In genomic region chr15:59194421-59194820, GRCm38 (mm10) we compare ENCODE assay signal across 9 mouse cellular contexts.
DNase-seq lines count a peak whose midpoint lies in the region; ATAC-seq and TF ChIP-seq lines count a peak whose summit lies in the region.
"Had no signal": no experiment of that assay in that cellular context is flagged by ENCODE, and none has a peak within 500 bp of the region (broad histone marks: within the 10 kb centered on the region; RNA-seq: fewer than 3 reads in every experiment).

No protein-coding gene starts in this region.

- no peak overlapping the region for H3K9ac ChIP-seq in forebrain, postnatal 0 days
- no peak overlapping the region for H3K9ac ChIP-seq in forebrain, embryonic 12.5 days
- H3K9ac ChIP-seq in lung, postnatal 0 days (replicated peaks; ENCODE audit: low read depth) = no peak overlapping the region
- H3K9ac ChIP-seq: liver, embryonic 14.5 days had no signal

- H3K4me1 ChIP-seq in forebrain, postnatal 0 days (ENCODE audit: insufficient read depth) = peaks cover 11% of the 10 kb centered on the region
- H3K4me1 ChIP-seq in forebrain, embryonic 12.5 days = peaks cover 23% of the 10 kb centered on the region
- peaks cover 17% of the 10 kb centered on the region; the same call in 1 of the 2 replicates for H3K4me1 ChIP-seq in lung, postnatal 0 days (ENCODE audit: insufficient read depth, low read depth, low read length)

- whole genome bisulfite sequencing in forebrain, postnatal 0 days = 36% methylated on average over 10 of the region's 10 CpGs
- WGBS in forebrain, embryonic 12.5 days = 63% methylated on average over 10 of the region's 10 CpGs
- 27% methylated on average over 10 of the region's 10 CpGs for WGBS in lung, postnatal 0 days

- no peaks in the 10 kb centered on the region for H3K9me3 ChIP-seq in forebrain, postnatal 0 days (ENCODE audit: low read length)
- H3K9me3 ChIP-seq in forebrain, embryonic 12.5 days = no peaks in the 10 kb centered on the region
- H3K9me3 ChIP-seq in lung, postnatal 0 days (ENCODE audit: low read length) = no peaks in the 10 kb centered on the region

- H3K27ac ChIP-seq in forebrain, postnatal 0 days (ENCODE audit: low read depth, low read length) = no peak overlapping the region
- no peak overlapping the region for H3K27ac ChIP-seq in forebrain, embryonic 12.5 days
- no peak overlapping the region for H3K27ac ChIP-seq in lung, postnatal 0 days (ENCODE audit: low read length)
- H3K27ac ChIP-seq: liver, embryonic 14.5 days had no signal

- H3K4me3 ChIP-seq in forebrain, postnatal 0 days (ENCODE audit: low read depth, low read length) = no peak overlapping the region
- H3K4me3 ChIP-seq in forebrain, embryonic 12.5 days (replicated peaks) = no peak overlapping the region
- no peak overlapping the region for H3K4me3 ChIP-seq in lung, postnatal 0 days (ENCODE audit: low read depth, low read length)

- no peak for DNase-seq in forebrain, postnatal 0 days
- DNase-seq in cerebellum, adult 11 months = peak; percentile 96
- peak; percentile 84 for DNase-seq in gastrocnemius, postnatal 14 days
- DNase-seq in kidney, adult 18-20 months = peak; percentile 70
- DNase-seq in lung, postnatal 0 days (ENCODE audit: low spot score) = peak; percentile 28
- DNase-seq in urinary bladder, adult 2 months (ENCODE audit: low spot score) = no peak

- TF ChIP-seq EP300 in lung, postnatal 0 days (IDR thresholded peaks at IDR 0.05) = no peak

- no peaks in the 10 kb centered on the region for H3K36me3 ChIP-seq in forebrain, postnatal 0 days (ENCODE audit: insufficient read depth)
- H3K36me3 ChIP-seq in forebrain, embryonic 12.5 days (replicated peaks) = no peaks in the 10 kb centered on the region
- H3K36me3 ChIP-seq in lung, postnatal 0 days (ENCODE audit: insufficient read depth, low read length) = no peaks in the 10 kb centered on the region

- peak; percentile 36; the same call in 1 of the 2 replicates for ATAC-seq in forebrain, postnatal 0 days
- ATAC-seq in forebrain, embryonic 12.5 days (ENCODE audit: low FRiP score) = no peak
- ATAC-seq in lung, postnatal 0 days = no peak; the same call in 1 of the 2 replicates
- no peak for ATAC-seq in CD4-positive, CD25-positive, alpha-beta regulatory T cell, adult 4 months

- intact Hi-C loops in gastrocnemius, postnatal 14 days (cut with DNase I; ENCODE audit: low total_unique reads) = no loop called here

- no peak overlapping the region for H3K4me2 ChIP-seq in forebrain, postnatal 0 days (ENCODE audit: low read depth)
- H3K4me2 ChIP-seq in forebrain, embryonic 12.5 days = no peak overlapping the region
- no peak overlapping the region for H3K4me2 ChIP-seq in lung, postnatal 0 days (replicated peaks; ENCODE audit: low read depth, low read length)

- no peaks in the 10 kb centered on the region for H3K27me3 ChIP-seq in forebrain, postnatal 0 days (ENCODE audit: insufficient read depth, low read length)
- H3K27me3 ChIP-seq in forebrain, embryonic 12.5 days = 0 out of 2 replicates have a peak, but pooled peaks cover 2% of the 10 kb centered on the region
- no peaks in the 10 kb centered on the region for H3K27me3 ChIP-seq in lung, postnatal 0 days (replicated peaks; ENCODE audit: insufficient read depth, low read length)

- no peak for TF ChIP-seq CTCF in forebrain, postnatal 0 days (IDR thresholded peaks at IDR 0.05; ENCODE audit: low read depth)
- no peak for TF ChIP-seq CTCF in lung, postnatal 0 days (IDR thresholded peaks at IDR 0.05)

Comparison
In these comparisons a context has a peak if more than half of its experiments do, and no peak if none do; other contexts are left out.
1. DNase-seq: peak in cerebellum, adult 11 months (single experiment), gastrocnemius, postnatal 14 days (single experiment), kidney, adult 18-20 months (single experiment) and lung, postnatal 0 days (single experiment); none in forebrain, postnatal 0 days (single experiment) and urinary bladder, adult 2 months (single experiment).